Mouse (Mus musculus): Measurements from ENCODE around the gene Rtel1. TPM values are rescaled to one million over a fixed set of nuclear protein-coding genes. Genes with fewer than 3 reads are reported as not detected.
"Not testable (repeated sequence)": the region's sequence is repeated elsewhere in the genome, so short reads cannot be mapped to it uniquely, and the experiment has no call there.

The Rtel1 gene
- polyA plus RNA-seq (2016; fragmentation: Nextera tagmentation; extraction: Ambion mirVana) = 54.2 and 55.3 TPM in 2 replicates

DNA sequence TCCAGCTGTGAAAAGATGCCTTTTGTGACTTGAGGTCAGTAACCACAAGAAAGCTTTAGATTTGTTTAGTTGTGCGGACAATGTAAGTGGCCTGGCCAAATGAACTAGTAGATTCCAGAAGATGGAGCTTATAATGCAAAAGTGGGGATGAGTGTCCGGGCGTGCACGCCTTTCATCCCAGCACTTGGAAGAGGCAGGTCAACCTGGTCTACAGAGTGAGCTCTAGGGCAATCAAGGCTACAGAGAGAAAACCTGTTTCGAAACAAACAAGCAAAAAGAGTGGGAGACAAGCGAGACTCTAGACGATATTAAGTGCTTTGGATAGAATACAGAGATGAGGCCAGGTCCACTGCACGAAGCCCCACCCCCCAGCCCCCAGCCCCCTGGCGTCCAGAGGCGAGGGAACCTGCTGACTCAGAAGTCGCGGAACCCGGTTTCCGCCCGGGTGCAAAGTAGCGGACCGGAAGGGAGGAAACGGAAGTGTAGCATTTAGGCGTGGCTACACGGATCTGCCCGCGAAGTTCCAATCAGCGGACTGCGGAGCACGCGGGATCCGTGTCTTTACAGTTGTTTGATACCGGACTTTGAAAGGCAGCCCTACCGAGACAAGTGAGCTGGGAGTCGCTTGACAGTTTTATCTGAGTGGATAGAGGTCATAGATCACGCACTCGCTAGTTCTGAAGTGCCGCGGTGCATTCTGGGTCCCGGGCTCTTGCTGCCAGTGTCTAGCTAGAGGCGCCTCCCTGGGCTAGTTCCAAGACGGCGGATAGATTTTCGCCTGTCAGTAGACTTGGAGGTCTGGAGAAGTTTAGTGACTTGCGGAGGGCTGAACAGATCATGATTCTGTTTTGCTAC is at the start of gene Rtel1:
TSS of gene Rtel1 (plus strand) at position 492 of the 855 bp plus-strand sequence.
- peak; percentile 94 for ATAC-seq (ENCODE audit: low FRiP score, low read depth)
- 6% methylated on average over 40 of the region's 40 CpGs for WGBS
- peak within 1 kb of the TSS; percentile 70 for H3K4me3 ChIP-seq
- H3K27ac ChIP-seq (replicated peaks) = peak within 1 kb of the TSS; percentile 63
- peak within 1 kb of the TSS; percentile 64 for H3K9ac ChIP-seq (replicated peaks)
- H3K4me1 ChIP-seq = peaks cover 19% of the 10 kb centered on the region
- H3K27me3 ChIP-seq = peaks cover 18% of the 10 kb centered on the region
- H3K4me2 ChIP-seq (replicated peaks) = peak within 1 kb of the TSS; percentile 78
- no peaks in the 10 kb centered on the region for H3K9me3 ChIP-seq
- peaks cover 27% of the 10 kb centered on the region for H3K36me3 ChIP-seq

DNA sequence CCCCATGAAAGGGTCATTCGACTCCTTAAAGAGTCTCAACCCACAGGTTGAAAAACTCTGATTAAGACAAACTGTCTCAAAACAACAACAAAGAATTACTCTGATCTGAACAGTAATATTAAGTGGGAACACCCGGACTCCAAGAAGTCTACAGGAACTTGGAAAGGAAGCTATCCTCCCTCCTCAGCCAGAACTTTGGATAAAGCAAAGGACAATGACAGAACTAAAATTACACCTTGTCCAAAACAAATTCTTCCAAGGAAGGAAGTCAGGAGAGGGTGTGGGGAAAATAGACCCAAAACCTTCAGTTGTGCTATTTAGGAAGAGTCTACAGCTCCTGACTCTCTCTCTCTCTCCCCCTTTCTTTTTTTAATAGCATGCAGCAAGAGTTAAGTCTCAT is 47.4 kb upstream of the Rtel1 start:
- H3K4me3 ChIP-seq = no peak overlapping the region
- H3K9ac ChIP-seq (replicated peaks) = no peak overlapping the region
- no peaks in the 10 kb centered on the region for H3K9me3 ChIP-seq
- WGBS = 95% methylated on average over 2 of the region's 2 CpGs
- H3K27ac ChIP-seq (replicated peaks) = no peak overlapping the region
- peaks cover 47% of the 10 kb centered on the region for H3K36me3 ChIP-seq
- ATAC-seq (ENCODE audit: low FRiP score, low read depth) = no peak
- no peaks in the 10 kb centered on the region for H3K4me1 ChIP-seq
- H3K27me3 ChIP-seq = no peaks in the 10 kb centered on the region
- no peak overlapping the region for H3K4me2 ChIP-seq (replicated peaks)

DNA sequence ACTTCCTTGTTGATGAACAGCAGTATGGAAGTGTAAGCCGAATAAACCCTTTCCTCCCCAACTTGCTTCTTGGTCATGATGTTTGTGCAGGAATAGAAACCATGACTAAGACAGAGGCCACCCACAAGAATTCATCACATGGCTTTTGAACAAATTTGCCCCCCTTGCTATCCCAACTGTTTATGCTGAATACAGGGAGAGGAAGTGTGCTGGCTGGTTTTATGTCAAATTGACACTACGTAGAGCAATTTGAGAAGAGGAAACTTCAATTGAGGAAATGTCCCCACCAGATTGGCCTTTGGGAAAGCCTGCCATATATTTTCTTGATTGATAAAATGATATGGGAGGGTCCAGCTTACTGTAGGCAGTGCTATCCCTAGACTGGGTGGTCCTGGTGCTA is 45.7 kb upstream of the Rtel1 start:
- Histone ChIP-seq H3K27ac (replicated peaks) (no peak overlapping the region), H3K9me3 (no peaks in the 10 kb centered on the region), H3K9ac (replicated peaks) (no peak overlapping the region), H3K4me3 (no peak overlapping the region), H3K36me3 (peaks cover 54% of the 10 kb centered on the region), H3K4me1 (no peaks in the 10 kb centered on the region), H3K27me3 (no peaks in the 10 kb centered on the region), H3K4me2 (replicated peaks) (no peak overlapping the region)
- 95% methylated on average over 2 of the region's 2 CpGs for WGBS
- ATAC-seq (ENCODE audit: low FRiP score, low read depth) = no peak

DNA sequence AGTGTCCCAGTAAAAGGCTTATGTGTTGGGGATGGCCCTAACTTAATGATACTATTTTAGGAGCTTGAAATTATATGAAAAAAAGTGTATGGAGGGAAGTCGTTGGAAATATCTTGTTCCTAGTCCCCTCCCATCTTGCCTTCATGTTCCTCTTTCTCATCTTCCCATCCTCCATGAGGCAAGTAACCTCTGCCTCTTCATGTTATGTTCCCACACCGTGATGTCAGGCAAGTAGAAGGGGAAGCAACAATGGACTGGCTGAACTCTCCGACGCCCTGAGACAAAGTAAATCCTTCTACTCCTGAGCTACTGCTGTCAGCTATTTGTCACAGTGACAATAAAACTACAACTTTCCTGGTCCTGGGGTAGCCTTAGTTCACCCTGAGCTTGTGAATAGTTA is 44.9 kb upstream of the Rtel1 start:
- peaks cover 60% of the 10 kb centered on the region for H3K36me3 ChIP-seq
- no peak overlapping the region for H3K4me3 ChIP-seq
- H3K4me1 ChIP-seq = no peaks in the 10 kb centered on the region
- WGBS = 88% methylated on average over 4 of the region's 4 CpGs
- no peak overlapping the region for H3K9ac ChIP-seq (replicated peaks)
- no peak for ATAC-seq (ENCODE audit: low FRiP score, low read depth)
- H3K27ac ChIP-seq (replicated peaks) = no peak overlapping the region
- H3K9me3 ChIP-seq = no peaks in the 10 kb centered on the region
- no peak overlapping the region for H3K4me2 ChIP-seq (replicated peaks)
- no peaks in the 10 kb centered on the region for H3K27me3 ChIP-seq

DNA sequence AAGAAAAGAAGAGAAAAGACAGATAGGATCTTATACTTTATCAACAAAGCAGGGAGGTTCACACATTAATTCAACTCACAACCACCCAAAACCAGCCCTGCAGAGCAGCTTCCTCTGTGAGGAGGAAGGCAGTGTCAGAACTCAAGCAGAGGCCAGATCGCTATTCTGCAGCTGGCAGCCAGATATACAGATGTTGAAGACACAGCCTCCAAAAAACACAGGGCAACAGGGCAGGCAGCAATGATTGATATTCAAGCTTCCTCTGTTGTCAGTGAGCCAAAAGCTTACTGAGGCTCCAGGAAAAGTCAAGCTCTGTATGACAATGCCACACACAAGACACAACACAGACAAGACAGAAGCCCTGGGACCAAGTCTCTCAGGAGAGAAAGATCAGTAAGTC is 42.8 kb upstream of the Rtel1 start:
- 92% methylated on average over 1 of the region's 1 CpGs for WGBS

DNA sequence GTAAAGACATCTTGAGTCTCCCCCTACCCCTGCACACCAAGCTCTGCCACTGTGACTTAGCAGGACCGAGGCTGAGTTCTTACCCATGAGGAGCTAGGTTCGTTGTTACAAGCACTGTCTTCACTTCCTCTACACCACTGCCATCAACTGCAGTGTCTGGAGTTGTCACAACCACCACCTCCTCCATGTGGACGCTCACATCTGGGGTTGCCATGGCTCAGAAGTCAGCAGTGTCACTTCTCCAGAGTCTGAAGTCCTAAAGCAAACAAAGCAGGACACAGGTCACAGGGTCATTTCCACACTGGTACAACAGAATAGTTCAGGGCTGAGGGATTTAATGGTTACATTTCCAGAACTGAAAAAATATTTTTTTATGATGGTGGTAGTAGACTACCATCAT is 41.7 kb upstream of the Rtel1 start:
- no peak for ATAC-seq (ENCODE audit: low FRiP score, low read depth)
- H3K36me3 ChIP-seq = peaks cover 59% of the 10 kb centered on the region
- no peaks in the 10 kb centered on the region for H3K27me3 ChIP-seq
- H3K4me1 ChIP-seq = no peaks in the 10 kb centered on the region
- H3K27ac ChIP-seq (replicated peaks) = no peak overlapping the region
- WGBS = 88% methylated on average over 3 of the region's 3 CpGs
- no peak overlapping the region for H3K4me2 ChIP-seq (replicated peaks)
- H3K9ac ChIP-seq (replicated peaks) = no peak overlapping the region
- no peaks in the 10 kb centered on the region for H3K9me3 ChIP-seq
- H3K4me3 ChIP-seq = no peak overlapping the region

More for the DNA sequence above, 42.8 kb upstream of the Rtel1 start:
- peaks cover 54% of the 10 kb centered on the region for H3K36me3 ChIP-seq
- ATAC-seq (ENCODE audit: low FRiP score, low read depth) = no peak
- no peak overlapping the region for H3K4me3 ChIP-seq
- no peak overlapping the region for H3K4me2 ChIP-seq (replicated peaks)
- H3K4me1 ChIP-seq = no peaks in the 10 kb centered on the region
- H3K27me3 ChIP-seq = no peaks in the 10 kb centered on the region
- no peaks in the 10 kb centered on the region for H3K9me3 ChIP-seq
- H3K27ac ChIP-seq (replicated peaks) = no peak overlapping the region
- H3K9ac ChIP-seq (replicated peaks) = no peak overlapping the region

DNA sequence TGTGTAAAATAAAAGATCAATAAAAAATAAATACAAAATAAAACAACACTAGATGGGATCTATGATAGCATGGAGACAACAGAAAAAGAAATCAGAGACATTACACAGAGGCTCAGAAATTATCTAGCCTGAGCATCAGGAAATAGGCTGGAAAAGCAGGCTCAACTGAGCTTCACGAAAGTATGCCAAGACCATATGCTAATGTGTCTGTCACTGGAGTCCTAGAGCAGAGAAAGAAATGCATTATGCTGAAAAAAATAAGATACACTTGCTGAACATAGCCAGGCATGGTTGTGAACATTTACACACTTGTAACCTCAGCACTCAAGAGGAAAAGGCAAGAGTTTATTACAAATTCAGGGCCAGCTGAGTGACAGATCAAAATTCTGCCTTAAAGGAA is 39.6 kb upstream of the Rtel1 start:
- Histone ChIP-seq H3K9me3 (no peaks in the 10 kb centered on the region), H3K4me1 (no peaks in the 10 kb centered on the region), H3K4me2 (replicated peaks) (no peak overlapping the region), H3K4me3 (no peak overlapping the region), H3K9ac (replicated peaks) (no peak overlapping the region), H3K27ac (replicated peaks) (no peak overlapping the region), H3K36me3 (peaks cover 56% of the 10 kb centered on the region), H3K27me3 (no peaks in the 10 kb centered on the region)
- WGBS = 94% methylated on average over 1 of the region's 1 CpGs
- ATAC-seq (ENCODE audit: low FRiP score, low read depth) = no peak

DNA sequence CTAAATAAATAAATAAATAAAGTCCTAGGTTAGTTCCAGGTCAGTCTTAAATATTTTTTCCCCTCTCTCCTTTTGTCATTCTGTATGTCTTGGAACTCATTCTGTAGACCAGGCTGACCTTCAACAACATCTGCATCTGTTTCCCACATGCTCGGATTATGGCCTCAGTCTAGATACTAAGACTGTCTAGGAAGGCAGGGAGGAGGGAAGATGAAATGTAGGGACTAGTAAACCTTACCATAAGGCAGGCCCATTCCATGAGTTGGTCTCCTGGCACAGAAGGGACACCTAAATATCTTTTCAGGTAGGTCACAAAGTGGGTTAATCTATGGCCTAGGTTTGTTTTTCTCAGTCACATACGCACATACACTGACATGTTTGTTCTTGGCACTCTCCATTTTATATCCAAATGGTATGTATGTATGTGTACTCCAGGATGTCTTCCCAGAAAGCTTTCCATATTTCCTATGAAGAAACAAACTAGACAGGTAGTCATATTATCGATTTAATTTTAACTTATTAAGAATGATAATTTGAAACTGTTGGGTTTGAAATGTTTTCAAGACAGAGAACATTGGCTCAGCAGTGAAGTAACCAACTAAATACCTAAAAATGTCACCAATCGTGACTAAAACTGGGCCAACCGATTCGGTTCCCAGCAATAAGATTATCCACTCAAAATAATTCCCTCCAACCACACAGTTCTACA is 32.8 kb upstream of the Rtel1 start:
- Histone ChIP-seq H3K4me1 (peaks cover 17% of the 10 kb centered on the region), H3K27ac (replicated peaks) (peak overlapping the region; percentile 95), H3K36me3 (peaks cover 20% of the 10 kb centered on the region), H3K27me3 (no peaks in the 10 kb centered on the region), H3K4me3 (peak overlapping the region; percentile 64), H3K9me3 (no peaks in the 10 kb centered on the region), H3K9ac (replicated peaks) (peak overlapping the region; percentile 77), H3K4me2 (replicated peaks) (peak overlapping the region; percentile 61)
- WGBS = 64% methylated on average over 6 of the region's 6 CpGs
- no peak for ATAC-seq (ENCODE audit: low FRiP score, low read depth)

DNA sequence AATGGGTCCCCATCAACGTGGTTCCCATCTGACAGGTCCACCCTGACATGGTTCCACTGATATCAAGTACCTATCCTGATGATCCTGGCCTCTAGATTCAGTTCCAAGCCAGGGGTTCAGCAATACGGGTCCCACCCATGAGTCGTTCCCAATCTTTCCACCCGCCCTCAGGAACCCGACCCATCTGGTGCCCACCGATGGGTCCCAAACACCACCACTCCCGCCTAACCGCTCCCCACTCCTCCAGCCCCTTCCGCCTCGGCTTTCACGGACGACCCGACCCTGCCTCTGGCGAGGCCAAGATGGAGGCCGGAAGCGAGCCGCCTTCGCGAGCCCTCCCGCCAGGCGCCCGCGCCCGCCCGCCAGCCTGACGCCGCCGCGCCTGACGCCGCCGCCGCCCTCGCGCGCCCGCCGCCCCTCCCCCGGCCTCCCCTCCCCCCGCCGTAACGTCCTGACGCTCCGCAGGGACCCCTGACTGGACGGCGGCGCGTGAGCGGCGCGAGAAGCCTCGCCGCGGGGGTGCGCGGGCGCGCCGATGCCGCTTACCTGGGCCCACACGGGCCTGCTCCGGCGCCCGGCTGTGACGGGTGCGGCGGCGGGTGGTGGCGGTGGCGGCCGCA is 32.1 kb upstream of the Rtel1 start:
- Histone ChIP-seq H3K9me3 (no peaks in the 10 kb centered on the region), H3K4me1 (peaks cover 17% of the 10 kb centered on the region), H3K36me3 (peaks cover 15% of the 10 kb centered on the region), H3K27ac (replicated peaks) (peak overlapping the region; percentile 95), H3K27me3 (no peaks in the 10 kb centered on the region), H3K4me3 (peak overlapping the region; percentile 64), H3K9ac (replicated peaks) (peak overlapping the region; percentile 77), H3K4me2 (replicated peaks) (peak overlapping the region; percentile 61)
- WGBS = under 1% methylated on average over 44 of the region's 71 CpGs
- ATAC-seq (ENCODE audit: low FRiP score, low read depth) = peak; percentile 88

DNA sequence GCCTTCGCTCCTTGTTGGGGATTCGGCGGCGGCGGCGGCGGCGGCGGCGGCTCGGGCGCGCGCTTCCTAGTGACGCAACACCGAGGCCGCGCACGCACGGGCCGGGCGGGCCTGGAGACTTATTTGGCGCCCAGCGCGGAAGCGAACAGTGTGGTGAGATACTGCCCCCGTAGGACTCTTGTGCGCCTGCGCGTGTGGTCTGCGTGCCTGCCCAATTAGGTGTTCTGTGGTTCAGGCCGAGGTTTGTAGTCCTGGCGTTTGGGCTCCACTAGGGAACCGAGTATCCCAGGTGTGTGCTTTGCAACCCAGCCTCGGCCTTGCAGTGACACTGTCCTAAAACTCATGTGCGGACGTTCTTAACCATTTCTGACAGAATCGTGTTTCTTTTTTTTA is 31.6 kb upstream of the Rtel1 start, which contains the start of gene Gmeb2:
TSS of gene Gmeb2 (minus strand) at position 78 of the 393 bp plus-strand sequence.
- H3K9ac ChIP-seq (replicated peaks) = peak within 1 kb of the TSS; percentile 77
- WGBS = 7% methylated on average over 31 of the region's 38 CpGs
- ATAC-seq (ENCODE audit: low FRiP score, low read depth) = peak; percentile 94

DNA sequence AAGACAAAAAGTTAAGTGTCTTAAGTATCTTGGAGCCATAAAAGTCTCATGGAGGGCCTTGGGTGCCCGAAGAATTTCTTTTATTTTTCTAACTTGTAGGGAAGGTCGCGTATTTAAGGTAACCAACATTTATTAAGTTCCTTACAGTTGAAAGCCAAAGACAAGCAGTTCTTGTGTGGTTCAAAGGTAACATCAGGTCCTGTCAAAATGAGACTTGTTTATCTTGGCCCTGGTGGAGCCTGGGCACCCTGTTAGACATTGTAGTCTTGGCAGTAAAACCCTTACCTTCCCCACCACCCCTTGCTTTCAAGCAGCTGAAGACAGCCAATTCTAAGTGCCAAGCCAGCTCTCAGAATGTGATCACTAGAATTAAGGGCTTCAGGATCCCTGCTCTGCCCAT is 30.8 kb upstream of the Rtel1 start:
- 80% methylated on average over 3 of the region's 3 CpGs for WGBS

More for the DNA sequence above, 31.6 kb upstream of the Rtel1 start, which contains the start of gene Gmeb2:
- not testable (repeated sequence) for H3K27me3 ChIP-seq, H3K9me3 ChIP-seq
- Histone ChIP-seq H3K4me2 (replicated peaks) (peak within 1 kb of the TSS; percentile 67), H3K4me3 (peak within 1 kb of the TSS; percentile 64), H3K4me1 (peaks cover 17% of the 10 kb centered on the region), H3K36me3 (peaks cover 14% of the 10 kb centered on the region), H3K27ac (replicated peaks) (peak within 1 kb of the TSS; percentile 95)

DNA sequence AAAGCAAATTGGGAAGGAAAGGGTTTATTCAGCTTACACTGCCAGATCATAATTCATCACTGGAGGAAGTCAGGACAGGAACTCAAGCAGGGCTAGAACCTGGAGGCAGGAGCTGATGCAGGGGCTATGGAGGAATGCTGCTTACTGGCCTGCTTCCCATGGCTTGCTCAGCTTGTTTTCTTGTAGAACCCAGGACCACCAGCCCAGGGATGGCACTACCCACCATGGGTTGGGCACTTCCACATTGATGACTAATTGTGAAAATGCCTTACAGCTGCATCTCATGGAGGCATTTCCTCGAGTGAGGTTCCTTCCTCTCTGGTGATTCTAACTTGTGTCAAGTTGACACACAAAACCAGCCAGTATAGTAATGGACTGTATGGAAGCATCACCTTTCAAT is 28.6 kb upstream of the Rtel1 start:
- H3K27ac ChIP-seq (replicated peaks) = no peak overlapping the region
- WGBS = 86% methylated on average over 1 of the region's 1 CpGs

More for the DNA sequence above, 30.8 kb upstream of the Rtel1 start:
- Histone ChIP-seq H3K27me3 (no peaks in the 10 kb centered on the region), H3K4me3 (peak overlapping the region; percentile 64), H3K9ac (replicated peaks) (peak overlapping the region; percentile 58), H3K4me2 (replicated peaks) (peak overlapping the region; percentile 67), H3K4me1 (peaks cover 17% of the 10 kb centered on the region), H3K9me3 (no peaks in the 10 kb centered on the region), H3K36me3 (peaks cover 9% of the 10 kb centered on the region), H3K27ac (replicated peaks) (no peak overlapping the region)
- ATAC-seq (ENCODE audit: low FRiP score, low read depth) = no peak

More for the DNA sequence above, 28.6 kb upstream of the Rtel1 start:
- Histone ChIP-seq H3K9ac (replicated peaks) (no peak overlapping the region), H3K4me3 (no peak overlapping the region), H3K36me3 (peaks cover 8% of the 10 kb centered on the region; the same call in 1 of the 2 replicates), H3K4me1 (peaks cover 17% of the 10 kb centered on the region), H3K9me3 (no peaks in the 10 kb centered on the region), H3K4me2 (replicated peaks) (no peak overlapping the region), H3K27me3 (no peaks in the 10 kb centered on the region)
- ATAC-seq (ENCODE audit: low FRiP score, low read depth) = no peak
